Mouse (Mus musculus) forebrain, embryonic 14.5 days (tissue): ENCODE measurements around the gene Mrpl23. TPM values are rescaled to one million over a fixed set of nuclear protein-coding genes. Genes with fewer than 3 reads are reported as not detected.

ENCODE experiments used
- ATAC-seq: fragments of 200-750 bp; cut with Nextera tagmentation; 2 replicates; pipeline ENCODE4 v1.8.0; 2017; ENCODE audit warnings: mild to moderate bottlenecking, moderate library complexity
- DNase-seq: peaks from one replicate; pipeline ENCODE4 v3.0.0-alpha.2; 2015; ENCODE audit warnings: low spot score
- H3K27ac ChIP-seq: fragments of 300-500 bp; sonication (generic); 2 replicates; pipeline ENCODE4 v1.5.1; 2014; ENCODE audit warnings: low read depth, mild to moderate bottlenecking, control low read depth, low read length, moderate library complexity
- H3K27me3 ChIP-seq: fragments of 300-500 bp; sonication (generic); replicated peaks from 2 replicates; pipeline ENCODE4 v1.6.1; 2014; ENCODE audit warnings: low read length, control low read depth, mixed read lengths; ENCODE audit not compliant: control insufficient read depth, insufficient read depth
- H3K36me3 ChIP-seq: fragments of 300-500 bp; sonication (generic); 2 replicates; pipeline ENCODE4 v1.6.1; 2014; ENCODE audit warnings: low read length, control low read depth; ENCODE audit not compliant: control insufficient read depth, insufficient read depth
- H3K4me1 ChIP-seq: fragments of 300-500 bp; sonication (generic); 2 replicates; pipeline ENCODE4 v1.6.1; 2014; ENCODE audit warnings: antibody characterized with exemption, low read length, control low read depth; ENCODE audit not compliant: control insufficient read depth, insufficient read depth
- H3K4me2 ChIP-seq: fragments of 300-500 bp; sonication (generic); 2 replicates; pipeline ENCODE4 v1.6.1; 2014; ENCODE audit warnings: mild to moderate bottlenecking, control low read depth, low read length
- H3K4me3 ChIP-seq: fragments of 300-500 bp; sonication (generic); 2 replicates; pipeline ENCODE4 v1.5.1; 2014; ENCODE audit warnings: low read depth, low read length, control low read depth
- H3K9ac ChIP-seq: fragments of 300-500 bp; sonication (generic); 2 replicates; pipeline ENCODE4 v1.6.1; 2014; ENCODE audit warnings: mild to moderate bottlenecking, low read length, control low read depth, moderate library complexity
- H3K9me3 ChIP-seq: fragments of 300-500 bp; sonication (generic); replicated peaks from 2 replicates; pipeline ENCODE4 v1.6.1; 2016; ENCODE audit warnings: low read length, control low read depth, mixed read lengths; ENCODE audit not compliant: control insufficient read depth
- WGBS: fragments of 180-500 bp; shearing (Covaris S2); extraction: QIAGEN DNeasy Blood & Tissue Kit; methylation state at CpG from one replicate; pipeline ENCODE4 v1.1.7; 2014; 5-methylcytosine and 5-hydroxymethylcytosine counted together
- polyA plus RNA-seq: library from polyadenylated mRNA; unstranded; fragments of >200 nt; fragmentation: Nextera tagmentation; extraction: Ambion mirVana; gene quantifications from 2 replicates; pipeline ENCODE4 v1.2.1, GENCODE M21; 2014

Gene Mrpl23
- 21.7 and 28.7 TPM in 2 replicates for polyA plus RNA-seq

GRCm38 (mm10) chr7:142532671-142533058 lies at the start of gene Mrpl23:
Gene Mrpl23 (plus strand): TSS chr7:142532686.
- 6% methylated on average over 17 of the region's 17 CpGs for WGBS
- Histone ChIP-seq H3K9ac (peak within 1 kb of the TSS; percentile 76), H3K4me3 (peak within 1 kb of the TSS; percentile 75), H3K9me3 (no peaks in the 10 kb centered on the region), H3K4me1 (peaks cover 4% of the 10 kb centered on the region), H3K36me3 (peaks cover 3% of the 10 kb centered on the region; the same call in 1 of the 2 replicates), H3K27me3 (no peaks in the 10 kb centered on the region), H3K4me2 (peak within 1 kb of the TSS; percentile 73), H3K27ac (peak within 1 kb of the TSS; percentile 57; the same call in 1 of the 2 replicates)
- ATAC-seq (peak; percentile 81), DNase-seq (no peak)

GRCm38 (mm10) chr7:142483136-142483535 lies 49.4 kb upstream of the Mrpl23 start:
- H3K9ac ChIP-seq = no peak overlapping the region
- peak overlapping the region; percentile 81; the same call in 1 of the 2 replicates for H3K27ac ChIP-seq
- H3K4me2 ChIP-seq = no peak overlapping the region
- peak; percentile 20 for DNase-seq
- no peak for ATAC-seq
- H3K36me3 ChIP-seq = no peaks in the 10 kb centered on the region
- H3K27me3 ChIP-seq = no peaks in the 10 kb centered on the region
- H3K4me3 ChIP-seq = no peak overlapping the region
- H3K9me3 ChIP-seq = no peaks in the 10 kb centered on the region
- 47% methylated on average over 11 of the region's 11 CpGs for WGBS
- H3K4me1 ChIP-seq = peaks cover 24% of the 10 kb centered on the region

- Histone ChIP-seq H3K4me1 (peaks cover 24% of the 10 kb centered on the region), H3K9ac (no peak overlapping the region), H3K9me3 (no peaks in the 10 kb centered on the region), H3K36me3 (no peaks in the 10 kb centered on the region), H3K4me2 (no peak overlapping the region), H3K27ac (no peak overlapping the region), H3K27me3 (no peaks in the 10 kb centered on the region), H3K4me3 (no peak overlapping the region)
- DNase-seq = no peak
- WGBS = 83% methylated on average over 12 of the region's 12 CpGs
- no peak for ATAC-seq
These were observed 47.7 kb upstream of the Mrpl23 start for GRCm38 (mm10) chr7:142484780-142485179.

- DNase-seq = no peak
- Histone ChIP-seq H3K27me3 (no peaks in the 10 kb centered on the region), H3K27ac (no peak overlapping the region), H3K4me2 (no peak overlapping the region), H3K9me3 (no peaks in the 10 kb centered on the region), H3K4me3 (no peak overlapping the region), H3K36me3 (no peaks in the 10 kb centered on the region), H3K9ac (no peak overlapping the region), H3K4me1 (peaks cover 18% of the 10 kb centered on the region)
- ATAC-seq = no peak
- 80% methylated on average over 8 of the region's 8 CpGs for WGBS
These were observed 45.7 kb upstream of the Mrpl23 start for GRCm38 (mm10) chr7:142486751-142487162.

GRCm38 (mm10) chr7:142487341-142487859 lies 45.1 kb upstream of the Mrpl23 start:
- H3K27ac ChIP-seq = peak overlapping the region; percentile 1; the same call in 1 of the 2 replicates
- no peak overlapping the region for H3K4me3 ChIP-seq
- 9% methylated on average over 9 of the region's 9 CpGs for WGBS
- ATAC-seq (peak; percentile 84), DNase-seq (peak; percentile 87)
- peak overlapping the region; percentile 29 for H3K9ac ChIP-seq
- H3K4me1 ChIP-seq = peaks cover 12% of the 10 kb centered on the region
- no peak overlapping the region; the same call in 1 of the 2 replicates for H3K4me2 ChIP-seq
- no peaks in the 10 kb centered on the region for H3K9me3 ChIP-seq
- H3K36me3 ChIP-seq = no peaks in the 10 kb centered on the region
- no peaks in the 10 kb centered on the region for H3K27me3 ChIP-seq

- H3K9ac ChIP-seq = no peak overlapping the region
- H3K4me2 ChIP-seq = no peak overlapping the region
- WGBS = 85% methylated on average over 3 of the region's 3 CpGs
- ATAC-seq = no peak
- H3K4me3 ChIP-seq = no peak overlapping the region
- H3K27me3 ChIP-seq = no peaks in the 10 kb centered on the region
- no peaks in the 10 kb centered on the region for H3K36me3 ChIP-seq
- H3K9me3 ChIP-seq = no peaks in the 10 kb centered on the region
- H3K4me1 ChIP-seq = peaks cover 5% of the 10 kb centered on the region
- DNase-seq = no peak
- no peak overlapping the region; the same call in 1 of the 2 replicates for H3K27ac ChIP-seq
These were observed 44.4 kb upstream of the Mrpl23 start for GRCm38 (mm10) chr7:142488053-142488452.

- H3K36me3 ChIP-seq = no peaks in the 10 kb centered on the region
- ATAC-seq = no peak
- no peaks in the 10 kb centered on the region for H3K4me1 ChIP-seq
- no peaks in the 10 kb centered on the region for H3K9me3 ChIP-seq
- no peak overlapping the region for H3K4me3 ChIP-seq
- no peak overlapping the region for H3K9ac ChIP-seq
- no peak for DNase-seq
- no peak overlapping the region for H3K4me2 ChIP-seq
- WGBS = 87% methylated on average over 8 of the region's 8 CpGs
- H3K27ac ChIP-seq = no peak overlapping the region
- H3K27me3 ChIP-seq = no peaks in the 10 kb centered on the region
These were observed 39.0 kb upstream of the Mrpl23 start for GRCm38 (mm10) chr7:142493535-142493934.

- DNase-seq (no peak), ATAC-seq (no peak)
- no peak overlapping the region for H3K9ac ChIP-seq
- no peak overlapping the region for H3K4me3 ChIP-seq
- H3K27me3 ChIP-seq = no peaks in the 10 kb centered on the region
- H3K27ac ChIP-seq = no peak overlapping the region
- no peak overlapping the region for H3K4me2 ChIP-seq
- no peaks in the 10 kb centered on the region for H3K9me3 ChIP-seq
- WGBS = 74% methylated on average over 3 of the region's 3 CpGs
- H3K4me1 ChIP-seq = no peaks in the 10 kb centered on the region
- no peaks in the 10 kb centered on the region for H3K36me3 ChIP-seq
These were observed 36.3 kb upstream of the Mrpl23 start for GRCm38 (mm10) chr7:142496158-142496557.

- H3K27ac ChIP-seq = no peak overlapping the region
- DNase-seq = no peak
- H3K4me1 ChIP-seq = no peaks in the 10 kb centered on the region
- H3K4me3 ChIP-seq = no peak overlapping the region
- 87% methylated on average over 5 of the region's 5 CpGs for WGBS
- no peaks in the 10 kb centered on the region for H3K9me3 ChIP-seq
- no peak overlapping the region for H3K9ac ChIP-seq
- no peaks in the 10 kb centered on the region for H3K36me3 ChIP-seq
- ATAC-seq = no peak
- H3K4me2 ChIP-seq = no peak overlapping the region
- H3K27me3 ChIP-seq = no peaks in the 10 kb centered on the region
These were observed 35.7 kb upstream of the Mrpl23 start for GRCm38 (mm10) chr7:142496800-142497199.
